Mouse (Mus musculus): ENCODE measurements around the gene Sf3a1. TPM values are rescaled to one million over a fixed set of nuclear protein-coding genes. Genes with fewer than 3 reads are reported as not detected.

The Sf3a1 gene
- total and polyA plus RNA-seq, 3 experiments = 17.9 to 38.7 (median 37.2) TPM

DNA sequence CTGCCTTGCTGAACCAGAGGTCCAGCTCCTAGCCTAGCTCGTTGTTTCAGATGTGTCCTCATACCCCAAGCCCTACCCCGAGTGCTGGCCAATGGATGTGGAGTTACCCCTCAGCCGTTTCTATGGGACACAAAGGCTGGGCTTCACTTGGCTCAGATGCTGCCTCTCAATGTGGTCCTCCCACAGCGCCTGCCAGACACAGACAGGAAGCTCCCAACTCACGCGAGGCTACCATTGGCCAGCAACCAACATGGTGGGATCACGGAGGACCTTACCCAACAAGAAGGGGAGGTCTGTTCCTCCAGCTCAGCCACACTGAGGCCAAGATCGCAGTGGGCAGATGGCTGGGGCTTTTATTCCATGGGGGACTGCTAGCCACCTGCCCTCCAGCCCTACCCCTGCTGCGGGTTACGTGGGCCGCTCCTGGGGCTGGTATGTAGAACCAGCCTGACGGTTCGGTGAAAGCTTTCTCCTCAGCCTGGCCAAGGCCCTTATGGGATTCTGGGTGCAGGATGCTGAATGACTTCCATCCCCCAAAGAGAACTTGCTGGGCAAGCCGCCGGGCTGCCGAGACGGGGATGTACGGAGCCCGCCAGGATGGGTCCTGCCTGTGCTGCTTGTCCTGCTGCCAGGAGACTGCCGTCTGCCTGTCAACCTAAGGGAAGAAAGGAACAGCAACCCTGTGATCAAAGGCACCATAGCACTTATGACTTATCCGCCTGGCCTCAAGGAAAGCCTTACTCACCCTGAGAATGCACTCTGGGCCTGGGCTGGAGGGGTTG is 16.7 kb upstream of the Sf3a1 start:
- Histone ChIP-seq H3K4me1 (ENCODE audit: control insufficient read depth, insufficient read depth, low read length) (peaks cover 4% of the 10 kb centered on the region), H3K27ac (no peak overlapping the region), H3K36me3 (ENCODE audit: control insufficient read depth, insufficient read depth, low read length) (no peaks in the 10 kb centered on the region; the same call in 1 of the 2 replicates), H3K4me3 (no peak overlapping the region), H3K79me2 (replicated peaks; ENCODE audit: control insufficient read depth, insufficient read depth, low read length) (no peaks in the 10 kb centered on the region), H3K27me3 (ENCODE audit: control insufficient read depth, insufficient read depth, low read length) (no peaks in the 10 kb centered on the region), H3K9ac (ENCODE audit: low read depth, low read length) (no peak overlapping the region)
- WGBS = 82% methylated on average over 21 of the region's 21 CpGs
- no peak for DNase-seq
- intact Hi-C loops (cut with DNase I) = no loop called here
- no peak for TF ChIP-seq EP300 (IDR thresholded peaks at IDR 0.05; ENCODE audit: insufficient read depth, low read depth, low read length)
- TF ChIP-seq POLR2A (IDR thresholded peaks at IDR 0.05; ENCODE audit: insufficient read depth, low read depth, low read length) = no peak
- TF ChIP-seq CTCF (IDR thresholded peaks at IDR 0.05) = no peak

DNA sequence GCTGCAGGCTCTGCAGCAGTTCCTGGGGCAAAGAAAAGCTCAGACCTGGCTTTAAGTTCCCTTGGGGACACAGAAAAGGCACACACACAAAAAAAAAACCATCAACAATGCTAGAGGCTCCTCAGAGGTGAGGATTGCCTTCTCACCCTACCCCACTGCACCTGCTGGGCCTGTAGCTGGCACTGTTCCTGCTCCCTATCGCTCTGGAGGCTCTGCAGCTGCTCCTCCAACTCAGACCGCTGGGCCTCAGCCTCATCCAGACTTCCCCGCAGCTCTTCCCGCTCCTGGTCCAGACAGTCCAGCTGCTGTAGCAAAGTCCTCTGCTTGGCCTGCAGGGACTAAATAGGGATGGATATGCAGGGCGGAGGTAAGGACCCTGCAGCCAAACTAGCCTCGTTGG is 13.8 kb upstream of the Sf3a1 start:
- DNase-seq = no peak
- 71% methylated on average over 6 of the region's 6 CpGs for WGBS
- Histone ChIP-seq H3K4me1 (ENCODE audit: control insufficient read depth, insufficient read depth, low read length) (peaks cover 4% of the 10 kb centered on the region), H3K4me3 (no peak overlapping the region), H3K79me2 (replicated peaks; ENCODE audit: control insufficient read depth, insufficient read depth, low read length) (no peaks in the 10 kb centered on the region), H3K36me3 (ENCODE audit: control insufficient read depth, insufficient read depth, low read length) (no peaks in the 10 kb centered on the region; the same call in 1 of the 2 replicates), H3K27me3 (ENCODE audit: control insufficient read depth, insufficient read depth, low read length) (no peaks in the 10 kb centered on the region), H3K27ac (no peak overlapping the region), H3K9ac (ENCODE audit: low read depth, low read length) (no peak overlapping the region)
- no peak for TF ChIP-seq EP300 (IDR thresholded peaks at IDR 0.05; ENCODE audit: insufficient read depth, low read depth, low read length)
- intact Hi-C loops (cut with DNase I) = no loop called here

DNA sequence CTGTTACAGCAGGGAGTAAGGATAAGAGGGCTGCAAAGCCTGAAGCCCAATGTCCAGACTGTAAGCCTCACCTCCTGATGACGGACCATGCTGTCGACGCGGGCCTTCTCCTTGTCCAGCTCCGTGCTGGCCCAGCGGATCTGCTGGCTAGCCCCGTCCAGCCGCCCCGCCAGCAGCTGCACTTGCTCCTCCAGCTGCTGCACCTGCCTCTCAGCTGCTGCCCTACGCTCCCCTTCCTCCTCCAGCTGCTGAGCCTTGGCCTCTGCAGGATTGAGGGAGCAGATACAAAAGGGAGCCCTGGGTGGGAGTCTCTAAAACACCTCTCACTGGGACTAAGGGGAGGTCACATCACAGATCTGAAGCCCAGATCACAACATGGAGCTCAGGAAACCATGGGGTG is 13.1 kb upstream of the Sf3a1 start:
- WGBS = 78% methylated on average over 10 of the region's 10 CpGs
- Histone ChIP-seq H3K36me3 (ENCODE audit: control insufficient read depth, insufficient read depth, low read length) (no peaks in the 10 kb centered on the region; the same call in 1 of the 2 replicates), H3K79me2 (replicated peaks; ENCODE audit: control insufficient read depth, insufficient read depth, low read length) (no peaks in the 10 kb centered on the region), H3K4me3 (no peak overlapping the region), H3K4me1 (ENCODE audit: control insufficient read depth, insufficient read depth, low read length) (peaks cover 4% of the 10 kb centered on the region), H3K9ac (ENCODE audit: low read depth, low read length) (no peak overlapping the region), H3K27me3 (ENCODE audit: control insufficient read depth, insufficient read depth, low read length) (no peaks in the 10 kb centered on the region), H3K27ac (no peak overlapping the region)
- TF ChIP-seq CTCF (IDR thresholded peaks at IDR 0.05) (no peak), EP300 (IDR thresholded peaks at IDR 0.05; ENCODE audit: insufficient read depth, low read depth, low read length) (no peak), POLR2A (IDR thresholded peaks at IDR 0.05; ENCODE audit: insufficient read depth, low read depth, low read length) (no peak)
- no peak for DNase-seq
- intact Hi-C loops (cut with DNase I) = no loop called here

DNA sequence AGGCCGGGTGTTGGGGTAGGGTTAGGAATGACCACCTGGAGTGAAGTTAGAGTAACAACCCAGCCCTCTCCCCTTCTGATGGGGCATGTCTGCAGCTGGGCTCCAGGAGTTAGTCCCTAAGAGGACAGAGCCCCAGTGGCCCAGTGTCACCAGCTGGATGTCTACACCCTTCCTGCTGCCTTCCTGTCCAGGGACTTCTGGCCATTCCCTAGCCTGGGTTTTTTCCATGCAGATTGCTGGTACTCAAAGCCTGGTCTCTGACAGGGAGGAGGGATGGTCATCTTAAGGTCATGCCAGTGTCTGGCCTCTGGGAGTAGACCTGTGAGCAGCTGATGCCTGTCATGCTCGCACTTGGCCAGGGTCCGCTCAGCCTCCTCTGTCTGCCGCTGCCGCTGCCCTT is 12.0 kb upstream of the Sf3a1 start:
- intact Hi-C loops (cut with DNase I) = no loop called here
- Histone ChIP-seq H3K36me3 (ENCODE audit: control insufficient read depth, insufficient read depth, low read length) (no peaks in the 10 kb centered on the region), H3K79me2 (replicated peaks; ENCODE audit: control insufficient read depth, insufficient read depth, low read length) (no peaks in the 10 kb centered on the region), H3K27me3 (ENCODE audit: control insufficient read depth, insufficient read depth, low read length) (no peaks in the 10 kb centered on the region), H3K9ac (ENCODE audit: low read depth, low read length) (no peak overlapping the region), H3K4me1 (ENCODE audit: control insufficient read depth, insufficient read depth, low read length) (peaks cover 4% of the 10 kb centered on the region), H3K27ac (peak overlapping the region; percentile 58), H3K4me3 (no peak overlapping the region)
- WGBS = 63% methylated on average over 5 of the region's 5 CpGs
- peak; percentile 47 to 50 for DNase-seq
- TF ChIP-seq CTCF (IDR thresholded peaks at IDR 0.05) = no peak
- peak; percentile 46; the same call in 1 of the 2 replicates for TF ChIP-seq EP300 (IDR thresholded peaks at IDR 0.05; ENCODE audit: insufficient read depth, low read depth, low read length)
- TF ChIP-seq POLR2A (IDR thresholded peaks at IDR 0.05; ENCODE audit: insufficient read depth, low read depth, low read length) = 0 out of 2 replicates have a peak, but pooled peaks have one; percentile 37

DNA sequence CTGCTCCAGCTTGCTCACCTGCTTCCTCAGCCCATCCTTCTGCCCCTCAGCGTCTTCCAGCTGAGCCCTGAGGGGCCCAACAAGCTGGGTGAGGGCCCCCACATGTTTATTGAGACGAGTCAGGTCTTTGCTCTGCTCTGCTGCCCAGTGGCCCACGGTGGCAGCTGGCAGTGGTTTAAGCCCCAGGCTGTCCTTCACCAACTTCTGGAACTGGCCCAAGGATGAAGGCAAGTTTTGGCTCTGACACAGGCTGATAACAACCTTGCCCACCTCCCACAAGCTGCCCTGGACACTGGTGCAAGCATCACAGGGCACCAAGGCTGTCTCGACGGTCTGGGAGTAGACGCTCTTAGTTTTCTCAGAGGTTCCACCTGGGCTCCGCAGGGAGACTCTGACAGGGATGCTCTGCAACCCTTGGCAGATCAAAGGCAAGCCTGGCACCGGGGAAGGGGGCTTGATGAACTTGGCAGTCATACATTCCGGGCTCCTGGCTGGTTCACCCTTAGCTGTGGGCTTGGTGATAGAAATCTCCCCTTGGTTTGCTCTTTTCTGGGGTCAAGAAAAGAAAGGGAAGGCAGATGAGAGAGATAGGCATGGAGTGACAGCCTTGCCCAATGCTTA is 11.5 kb upstream of the Sf3a1 start:
- intact Hi-C loops (cut with DNase I) = no loop called here
- Histone ChIP-seq H3K4me1 (ENCODE audit: control insufficient read depth, insufficient read depth, low read length) (peaks cover 4% of the 10 kb centered on the region), H3K9ac (ENCODE audit: low read depth, low read length) (no peak overlapping the region), H3K4me3 (no peak overlapping the region), H3K27ac (peak overlapping the region; percentile 58), H3K79me2 (replicated peaks; ENCODE audit: control insufficient read depth, insufficient read depth, low read length) (no peaks in the 10 kb centered on the region), H3K36me3 (ENCODE audit: control insufficient read depth, insufficient read depth, low read length) (no peaks in the 10 kb centered on the region), H3K27me3 (ENCODE audit: control insufficient read depth, insufficient read depth, low read length) (no peaks in the 10 kb centered on the region)
- 81% methylated on average over 9 of the region's 9 CpGs for WGBS
- no peak for TF ChIP-seq CTCF (IDR thresholded peaks at IDR 0.05)
- no peak for TF ChIP-seq EP300 (IDR thresholded peaks at IDR 0.05; ENCODE audit: insufficient read depth, low read depth, low read length)
- no peak for TF ChIP-seq POLR2A (IDR thresholded peaks at IDR 0.05; ENCODE audit: insufficient read depth, low read depth, low read length)
- no peak for DNase-seq

DNA sequence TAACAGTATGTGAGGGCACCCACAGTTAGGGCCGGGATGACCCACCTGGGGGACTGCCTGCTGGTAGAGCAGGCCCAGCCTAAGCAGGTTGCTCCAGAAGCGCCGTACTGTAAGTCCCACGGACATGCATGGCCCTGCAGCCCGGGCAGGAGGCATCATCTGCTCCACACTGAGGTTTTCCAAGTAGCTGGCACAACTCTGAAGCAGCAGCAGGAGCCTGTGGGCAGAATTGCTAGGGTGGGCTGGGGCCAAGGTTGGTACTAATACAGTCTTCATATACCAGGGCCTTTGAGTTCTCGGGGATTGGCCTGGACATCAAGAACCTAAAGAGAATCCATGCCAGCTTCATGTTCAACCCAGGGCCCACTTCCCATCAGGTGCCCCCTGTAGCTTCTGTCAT is 10.3 kb upstream of the Sf3a1 start:
- DNase-seq = no peak
- intact Hi-C loops (cut with DNase I) = no loop called here
- Histone ChIP-seq H3K4me3 (no peak overlapping the region), H3K79me2 (replicated peaks; ENCODE audit: control insufficient read depth, insufficient read depth, low read length) (no peaks in the 10 kb centered on the region), H3K4me1 (ENCODE audit: control insufficient read depth, insufficient read depth, low read length) (peaks cover 4% of the 10 kb centered on the region), H3K27ac (no peak overlapping the region), H3K27me3 (ENCODE audit: control insufficient read depth, insufficient read depth, low read length) (no peaks in the 10 kb centered on the region), H3K36me3 (ENCODE audit: control insufficient read depth, insufficient read depth, low read length) (no peaks in the 10 kb centered on the region), H3K9ac (ENCODE audit: low read depth, low read length) (no peak overlapping the region)
- no peak for TF ChIP-seq CTCF (IDR thresholded peaks at IDR 0.05)
- TF ChIP-seq POLR2A (IDR thresholded peaks at IDR 0.05; ENCODE audit: insufficient read depth, low read depth, low read length) = no peak
- TF ChIP-seq EP300 (IDR thresholded peaks at IDR 0.05; ENCODE audit: insufficient read depth, low read depth, low read length) = no peak
- 93% methylated on average over 6 of the region's 6 CpGs for WGBS
